Mouse (Mus musculus) E14TG2a.4 (cell line): ENCODE results near the gene Pgpep1l.
A peak's percentile ranks its signal among the peaks of the same experiment; 100 is the strongest.

Experiments used
- CTCF ChIP-seq: conservative IDR thresholded peaks from 2 replicates; pipeline ENCODE4 v1.5.1; 2014; ENCODE audit warnings: low read length
- NANOG ChIP-seq: IDR thresholded peaks from 2 replicates; pipeline ENCODE4 v1.6.1; 2014; ENCODE audit warnings: borderline replicate concordance, low read length, mixed read lengths
- POU5F1 ChIP-seq: IDR thresholded peaks from 2 replicates; pipeline ENCODE4 v1.6.1; 2014; ENCODE audit warnings: low read length, borderline replicate concordance

DNA sequence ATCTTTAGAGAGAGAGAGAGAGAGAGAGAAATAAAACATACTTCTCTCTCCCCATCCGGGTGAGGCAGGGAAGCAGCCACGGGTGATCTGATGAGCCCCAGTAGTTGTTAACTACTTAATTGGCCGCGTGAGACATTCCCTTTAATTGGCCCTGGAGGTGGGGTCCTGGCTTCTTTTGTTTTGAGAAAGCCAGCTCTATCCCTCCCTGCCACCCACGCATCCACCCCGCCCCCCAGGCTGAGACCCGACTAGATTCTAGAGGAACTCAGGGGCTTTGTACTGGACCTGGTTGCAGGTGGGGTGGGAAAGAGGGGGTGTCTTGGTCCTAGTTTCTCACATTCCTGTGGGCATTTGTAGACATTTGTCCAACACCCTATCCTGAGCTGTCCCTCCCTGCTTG is 1.4 kb upstream of the Pgpep1l start:
- TF ChIP-seq CTCF (no peak), NANOG (peak; percentile 12; the same call in 1 of the 2 replicates), POU5F1 (no peak)
